In the genomic region with DNA sequence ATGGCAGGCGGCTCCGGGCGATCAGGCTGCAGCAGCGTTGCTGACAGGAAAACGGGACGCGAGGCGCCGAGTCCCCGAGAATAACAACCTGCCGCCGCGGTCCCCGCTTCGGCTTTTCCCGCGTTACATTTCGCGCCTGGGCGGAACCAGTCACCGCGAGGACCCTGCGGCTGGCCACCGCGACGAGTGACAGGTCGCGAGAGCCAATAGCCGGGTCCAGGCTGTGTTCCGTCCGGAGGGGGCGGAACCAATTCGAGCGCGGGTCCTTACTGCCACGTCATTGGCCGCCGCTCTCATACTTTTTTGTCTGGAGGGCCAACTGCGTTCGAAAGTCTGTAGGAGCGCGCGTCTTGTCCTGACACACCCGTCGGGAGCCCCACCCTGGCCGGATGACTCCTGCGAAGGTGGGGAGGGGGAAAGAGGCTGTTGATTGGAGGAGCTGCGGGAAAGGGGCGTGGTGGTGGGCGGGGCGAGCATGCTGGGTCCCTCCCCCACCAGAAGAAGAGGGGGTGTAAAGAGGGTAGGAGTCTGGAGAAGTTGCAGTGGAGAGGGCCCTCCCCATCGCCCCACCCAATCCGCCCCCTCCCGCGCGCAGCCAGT, we compare ENCODE assay signal across 7 mouse cellular contexts. TPM values are rescaled to one million over a fixed set of nuclear protein-coding genes. Genes with fewer than 3 reads are reported as not detected.
DNase-seq lines count a peak whose midpoint lies in the region; ATAC-seq lines count a peak whose summit lies in the region.

A gene (minus strand): TSS at position 120 of the 600 bp plus-strand sequence.

- H3K27me3 ChIP-seq in intestine, embryonic 15.5 days (replicated peaks), result no peaks in the 10 kb centered on the region
- no peaks in the 10 kb centered on the region for H3K27me3 ChIP-seq in midbrain, embryonic 10.5 days (ENCODE audit: low read depth, poor library complexity, severe bottlenecking)

- H3K9me3 ChIP-seq in intestine, embryonic 15.5 days, result no peaks in the 10 kb centered on the region
- H3K9me3 ChIP-seq in midbrain, embryonic 10.5 days (replicated peaks), result no peaks in the 10 kb centered on the region

- peak; percentile 95 for ATAC-seq in intestine, embryonic 15.5 days

- peak within 1 kb of the TSS; percentile 77 for H3K9ac ChIP-seq in intestine, embryonic 15.5 days

- under 1% methylated on average over 56 of the region's 56 CpGs for WGBS in intestine, embryonic 15.5 days
- under 1% methylated on average over 56 of the region's 56 CpGs for WGBS in midbrain, embryonic 10.5 days

- peak; percentile 99 for DNase-seq in adrenal gland, adult 2 months
- peak; percentile 95 for DNase-seq in embryo, embryonic 11.5 days (ENCODE audit: low read depth, low spot score)
- DNase-seq in gastrocnemius, postnatal 36 days, result peak; percentile 92 to 97
- DNase-seq in left cerebral cortex, postnatal 25 days (ENCODE audit: low spot score in 2 of 2), result peak; percentile 97 to 98
- peak; percentile 99 for DNase-seq in midbrain, embryonic 10.5 days (ENCODE audit: low spot score)
- peak; percentile 93 for DNase-seq in right cerebral cortex, postnatal 4 days

- intact Hi-C loops in gastrocnemius, postnatal 36 days (cut with DNase I), result no loop called here
- intact Hi-C loops in left cerebral cortex, postnatal 25 days (cut with DNase I), result loop anchor here (1.0 to 10.0 kb wide), 2 partner anchors 8 to 282 kb away; a partner anchor contains a TSS

- H3K4me1 ChIP-seq in intestine, embryonic 15.5 days (replicated peaks), result peaks cover 7% of the 10 kb centered on the region
- H3K4me1 ChIP-seq in midbrain, embryonic 10.5 days, result peaks cover 60% of the 10 kb centered on the region

- peak within 1 kb of the TSS; percentile 93 for H3K4me2 ChIP-seq in intestine, embryonic 15.5 days (replicated peaks)

- peak within 1 kb of the TSS; percentile 94 for H3K27ac ChIP-seq in intestine, embryonic 15.5 days
- H3K27ac ChIP-seq in midbrain, embryonic 10.5 days (replicated peaks), result peak within 1 kb of the TSS; percentile 96

- H3K36me3 ChIP-seq in intestine, embryonic 15.5 days, result no peaks in the 10 kb centered on the region
- peaks cover 4% of the 10 kb centered on the region; the same call in 1 of the 2 replicates for H3K36me3 ChIP-seq in midbrain, embryonic 10.5 days

- peak within 1 kb of the TSS; percentile 97 for H3K4me3 ChIP-seq in intestine, embryonic 15.5 days (replicated peaks)
- H3K4me3 ChIP-seq in midbrain, embryonic 10.5 days, result peak within 1 kb of the TSS; percentile 74

RNA-seq across cellular contexts. Expression of the gene that starts here (rescaled TPM):
- 10 to 100 TPM; 23.5 to 24.6 TPM for total RNA-seq in adrenal gland, adult 2 months (2021)
- 4.9 and 5.2 TPM in 2 replicates for polyA plus RNA-seq in adrenal gland, adult 2 months (2012; rRNA removed)
- 10 to 100 TPM; 19.6 to 22.3 TPM for total RNA-seq in gastrocnemius, postnatal 36 days (2021)
- polyA plus RNA-seq in intestine, embryonic 15.5 days (2015; fragmentation: Nextera tagmentation; extraction: Ambion mirVana), result 18.8 and 21.6 TPM in 2 replicates
- total RNA-seq in left cerebral cortex, postnatal 25 days (2021), result 10 to 100 TPM; 21.0 to 25.3 TPM
- 18.9 and 21.0 TPM in 2 replicates for polyA plus RNA-seq in midbrain, embryonic 10.5 days (2016; fragmentation: Nextera tagmentation; extraction: Ambion mirVana)

Comparison
In these comparisons a context has a peak if more than half of its experiments do, and no peak if none do; other contexts are left out.
1. Peak in every context shown above with its lines: DNase-seq, ATAC-seq, H3K4me3 ChIP-seq and H3K27ac ChIP-seq.